Mouse (Mus musculus) R1 (cell line): ENCODE measurements around the gene Csf1.

Experiments
- DNase-seq: peaks from one replicate; pipeline ENCODE4 v3.0.0-alpha.2; 2018; ENCODE audit warnings: low read depth, low spot score

The Csf1 gene

GRCm38 (mm10) chr3:107759929-107760581 lies at the start of gene Csf1:
TSS of gene Csf1 (minus strand) at chr3:107760469.
- DNase-seq, result peak; percentile 47

- DNase-seq, result no peak
These were observed 47.9 kb upstream of the Csf1 start for GRCm38 (mm10) chr3:107808013-107808750.

- DNase-seq, result no peak
These were observed 47.2 kb upstream of the Csf1 start for GRCm38 (mm10) chr3:107807386-107807974.

- DNase-seq, result no peak
These were observed 46.6 kb upstream of the Csf1 start for GRCm38 (mm10) chr3:107806916-107807315.

GRCm38 (mm10) chr3:107804799-107805198 lies 44.5 kb upstream of the Csf1 start:
- DNase-seq, result no peak

- no peak for DNase-seq
These were observed 42.1 kb upstream of the Csf1 start for GRCm38 (mm10) chr3:107802185-107802946.

GRCm38 (mm10) chr3:107798946-107799345 lies 38.7 kb upstream of the Csf1 start:
- DNase-seq, result no peak

GRCm38 (mm10) chr3:107796191-107796983 lies 36.1 kb upstream of the Csf1 start:
- peak; percentile 43 for DNase-seq

- DNase-seq, result no peak
These were observed 34.6 kb upstream of the Csf1 start for GRCm38 (mm10) chr3:107794890-107795289.

GRCm38 (mm10) chr3:107793300-107794201 lies 33.3 kb upstream of the Csf1 start:
- peak; percentile 74 for DNase-seq

- no peak for DNase-seq
These were observed 32.5 kb upstream of the Csf1 start for GRCm38 (mm10) chr3:107792736-107793135.

GRCm38 (mm10) chr3:107790766-107791303 lies 30.6 kb upstream of the Csf1 start:
- DNase-seq, result no peak

- DNase-seq, result no peak
These were observed 30.0 kb upstream of the Csf1 start for GRCm38 (mm10) chr3:107790227-107790626.

GRCm38 (mm10) chr3:107788885-107789284 lies 28.6 kb upstream of the Csf1 start:
- DNase-seq, result no peak

GRCm38 (mm10) chr3:107787613-107788501 lies 27.6 kb upstream of the Csf1 start:
- no peak for DNase-seq

- DNase-seq, result peak; percentile 25
These were observed 26.8 kb upstream of the Csf1 start for GRCm38 (mm10) chr3:107786980-107787612.

- DNase-seq, result no peak
These were observed 26.1 kb upstream of the Csf1 start for GRCm38 (mm10) chr3:107786344-107786743.

GRCm38 (mm10) chr3:107785546-107785945 lies 25.3 kb upstream of the Csf1 start:
- DNase-seq, result no peak
